Mouse (Mus musculus) liver, postnatal 0 days (tissue): ENCODE measurements around the gene Gm5447.

Experiments
- CTCF ChIP-seq: sonication (generic); IDR thresholded peaks from 2 replicates; pipeline ENCODE4 v1.5.1; 2016; ENCODE audit warnings: antibody characterized with exemption, low read depth
- EP300 ChIP-seq: IDR thresholded peaks from 2 replicates; pipeline ENCODE4 v1.6.1; 2016; ENCODE audit warnings: antibody characterized with exemption, low read depth, mild to moderate bottlenecking

DNA sequence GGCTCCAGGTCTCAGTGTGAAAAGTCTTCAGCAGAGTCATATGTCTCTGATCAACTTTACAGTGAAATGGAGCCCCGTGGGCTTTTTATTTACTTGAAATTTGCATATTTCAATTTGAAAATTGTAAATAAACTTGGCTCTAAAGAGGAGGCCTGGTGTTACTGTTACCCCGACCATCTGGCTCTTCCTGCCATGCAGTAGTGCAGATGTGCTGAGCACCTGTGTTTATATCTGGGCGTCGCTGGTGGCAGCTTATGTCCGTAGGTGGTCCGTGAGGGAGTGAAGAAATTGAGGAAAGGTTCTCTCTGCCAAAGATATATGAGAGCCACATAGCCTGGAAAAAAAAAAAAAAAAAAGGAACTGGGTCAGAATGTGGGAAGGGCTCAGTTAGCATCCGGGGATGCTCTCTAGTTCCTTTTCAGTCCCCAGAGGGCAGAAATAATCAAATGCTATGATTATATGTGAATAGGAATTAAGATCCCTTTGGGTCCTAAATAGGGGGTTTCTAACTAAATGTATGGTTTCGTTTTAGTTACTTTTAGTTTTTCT, 2.6 kb downstream of the Gm5447 start:
- TF ChIP-seq CTCF (no peak), EP300 (no peak)
